Mouse (Mus musculus) adrenal gland, adult 8-10 months (tissue): ENCODE results near the gene Shox2. TPM values are rescaled to one million over a fixed set of nuclear protein-coding genes. Genes with fewer than 3 reads are reported as not detected.

Experiments
- DNase-seq: peaks from one replicate; pipeline ENCODE4 v3.0.0; 2022
- total RNA-seq, 4 experiments: library from RNA; stranded (reverse); gene quantifications; 2 replicates each; pipeline ENCODE4 v1.2.4; 2022

Shox2 gene
- total RNA-seq, 4 experiments from 2014 or later, result 0.73 to 2.1 (median 0.83) TPM

GRCm38 (mm10) chr3:66959972-66960371, 21.6 kb downstream of the Shox2 start:
- DNase-seq, result no peak

DNA sequence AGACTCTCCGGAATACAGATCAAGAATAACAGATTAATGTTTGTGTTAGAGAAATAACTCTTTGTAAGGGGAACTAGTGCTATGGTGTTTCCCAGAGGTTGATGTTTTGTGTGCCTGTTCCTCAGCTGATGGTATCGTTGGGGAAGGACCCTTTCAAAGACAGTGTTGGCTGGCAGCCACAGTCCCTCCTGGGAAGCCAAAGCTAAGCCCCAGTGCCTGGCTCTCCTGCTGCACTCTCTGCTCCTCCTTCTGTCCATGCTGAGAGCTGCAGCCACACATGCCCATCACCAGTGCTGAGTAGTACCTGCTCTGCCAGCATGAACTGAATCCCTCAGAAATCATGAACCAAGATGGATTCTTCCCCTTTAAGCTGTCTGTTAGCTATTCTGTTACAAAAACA, 26.4 kb downstream of the Shox2 start:
- DNase-seq, result no peak

GRCm38 (mm10) chr3:66939675-66940074, 41.9 kb downstream of the Shox2 start:
- DNase-seq, result no peak

- DNase-seq, result no peak
Observed at GRCm38 (mm10) chr3:66922436-66922835, 59.1 kb downstream of the Shox2 start.

Other genes starting within 250 kb of the Shox2 start
- gene Rsrc1, start 381 bp downstream of the Shox2 start, total RNA-seq, result 10 to 100 TPM; 28.5 to 45.5 (median 35.2) TPM